Mouse (Mus musculus): ENCODE measurements around the gene Dohh.

Gene Dohh

GRCm38 (mm10) chr10:81358209-81358608 is 26.0 kb upstream of the Dohh start:
- DNase-seq = no peak

- peak; percentile 53 to 75 for DNase-seq
Measured at GRCm38 (mm10) chr10:81358841-81359240, 25.4 kb upstream of the Dohh start.

- DNase-seq = no peak
Measured at GRCm38 (mm10) chr10:81360721-81361120, 23.5 kb upstream of the Dohh start.

- no peak for DNase-seq
Measured at GRCm38 (mm10) chr10:81362336-81362949, 21.8 kb upstream of the Dohh start.

GRCm38 (mm10) chr10:81363436-81364346 is 20.5 kb upstream of the Dohh start:
- peak in 1 of 2 experiments; percentile 78 for DNase-seq

DNA sequence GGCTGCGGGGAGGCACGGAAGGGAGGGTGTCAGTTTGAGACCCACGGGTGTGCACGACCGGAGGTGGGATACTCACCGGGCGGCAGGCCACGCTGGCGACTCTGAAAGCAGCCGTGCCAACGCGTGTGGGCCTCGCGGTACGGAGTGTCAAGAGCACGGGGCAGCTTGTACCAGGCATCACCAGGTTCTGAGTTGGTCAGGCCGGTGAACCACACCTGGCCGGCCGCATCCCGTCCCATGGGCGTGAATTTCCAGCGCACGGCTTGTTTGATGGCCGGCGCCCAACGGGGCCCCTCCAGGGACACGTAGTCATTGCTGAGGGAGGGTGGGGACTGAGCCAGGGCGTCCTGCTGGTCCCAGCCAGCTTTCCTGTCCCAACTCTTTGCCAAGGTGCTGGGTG is 19.6 kb upstream of the Dohh start:
- peak in 1 of 2 experiments; percentile 37 for DNase-seq

- no peak for DNase-seq
Measured at GRCm38 (mm10) chr10:81365073-81365472, 19.2 kb upstream of the Dohh start.

- no peak for DNase-seq
Measured at GRCm38 (mm10) chr10:81365672-81366476, 18.4 kb upstream of the Dohh start, which contains the start of gene 4930404N11Rik. Gene 4930404N11Rik, minus strand, starts transcription at chr10:81365816.

DNA sequence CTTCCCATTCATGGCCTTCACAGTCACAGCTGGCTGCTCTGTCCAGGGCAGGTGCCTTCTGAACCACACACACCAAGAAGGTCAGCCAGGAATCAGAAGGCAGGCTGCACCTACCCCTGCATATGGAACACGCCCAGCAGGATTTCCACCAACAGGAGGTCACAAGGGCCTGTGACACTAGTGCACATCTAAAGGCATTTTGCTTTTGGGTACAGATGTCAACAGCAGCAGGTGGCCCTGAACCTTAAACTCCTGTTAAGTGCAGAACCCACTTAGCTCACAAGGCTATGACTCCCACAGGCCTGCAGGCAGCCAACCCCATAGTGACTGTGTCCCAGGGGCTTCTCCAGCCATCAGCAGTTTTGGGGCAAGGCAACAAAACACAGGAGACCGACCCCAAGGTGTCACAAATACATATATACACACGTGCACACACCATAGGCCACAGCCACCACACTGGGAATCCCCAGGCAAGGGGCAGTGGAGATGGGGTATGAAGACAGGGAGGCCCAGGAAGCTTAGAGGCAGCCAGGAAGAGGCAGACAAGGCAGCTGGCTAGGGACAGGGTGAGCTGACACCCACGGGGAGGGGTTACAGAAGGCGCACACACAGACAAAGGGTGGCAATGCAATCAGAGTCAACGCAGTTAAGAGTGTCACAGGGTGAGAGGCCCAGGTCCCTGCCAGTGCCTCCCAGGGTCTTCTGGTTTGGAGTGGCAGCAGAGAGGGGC is 17.6 kb upstream of the Dohh start:
- peak; percentile 46 to 49 for DNase-seq

DNA sequence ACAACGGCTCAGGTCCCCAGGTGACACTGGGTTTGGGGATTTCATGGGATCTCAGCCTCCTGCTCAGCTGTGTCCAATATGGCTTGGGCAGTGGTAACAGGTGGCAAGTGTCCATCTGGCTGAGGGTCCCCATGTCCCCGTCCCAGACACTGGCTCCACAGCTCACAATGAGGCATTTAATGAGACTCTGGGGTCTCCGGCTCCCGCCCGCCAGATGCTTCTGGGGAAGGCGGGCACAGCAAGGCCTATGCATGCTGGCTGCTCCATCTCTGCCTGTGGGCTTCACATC is 17.1 kb upstream of the Dohh start:
- no peak for DNase-seq

- DNase-seq = no peak
Measured at GRCm38 (mm10) chr10:81375322-81375721, 8.9 kb upstream of the Dohh start.

DNA sequence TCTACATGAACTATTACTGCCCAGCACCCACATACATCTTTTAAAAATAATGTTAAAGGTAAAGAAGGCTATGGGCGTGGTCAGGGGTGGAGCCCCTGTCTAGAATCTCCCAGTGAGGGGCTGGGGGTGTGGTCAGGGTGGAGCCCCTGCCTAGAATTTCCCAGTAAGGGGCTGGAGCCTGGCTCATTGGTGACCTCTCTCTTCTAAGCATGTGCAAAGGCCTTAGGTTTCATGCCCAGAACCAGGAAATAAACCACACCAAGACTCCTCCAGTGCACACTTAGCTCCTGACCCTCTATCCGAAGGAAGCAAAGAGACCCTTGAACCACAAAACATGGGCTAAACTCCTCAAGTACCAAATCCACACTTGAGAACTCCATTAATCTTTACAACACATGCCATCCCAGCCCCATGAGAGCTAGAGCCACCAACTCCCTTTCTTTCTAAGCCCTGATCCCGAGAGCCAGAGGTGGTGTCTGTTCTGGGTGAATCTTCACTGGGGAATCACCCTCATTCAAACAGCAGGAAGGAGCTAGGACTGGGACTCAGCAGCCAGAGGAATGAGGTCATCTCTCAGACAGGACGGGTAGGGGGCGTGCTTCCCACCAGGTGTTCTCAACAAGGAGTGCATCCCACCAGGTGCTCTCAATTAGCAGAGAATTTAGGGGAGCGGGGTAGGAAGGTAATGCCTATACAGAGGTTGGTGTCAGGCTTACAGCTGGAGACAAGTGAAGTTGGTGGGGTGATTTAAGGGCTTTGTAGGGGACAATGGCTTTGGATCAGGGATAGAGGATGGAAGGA is 7.5 kb upstream of the Dohh start:
- DNase-seq = no peak

DNA sequence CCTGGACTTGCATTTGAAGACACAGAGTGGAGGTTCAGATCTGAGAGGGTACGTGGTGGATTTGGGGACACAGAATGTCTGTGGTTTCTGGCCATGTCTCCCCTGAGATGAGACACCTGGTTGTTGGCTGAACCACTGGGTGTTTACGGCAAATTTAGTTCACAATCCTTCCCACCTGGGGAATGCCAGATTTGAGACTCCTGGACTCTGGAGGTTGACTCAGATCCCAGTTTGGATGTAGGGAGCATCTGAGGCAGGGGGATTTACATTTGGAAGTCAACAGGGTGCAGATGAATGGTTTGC is 6.9 kb upstream of the Dohh start:
- DNase-seq = no peak

DNA sequence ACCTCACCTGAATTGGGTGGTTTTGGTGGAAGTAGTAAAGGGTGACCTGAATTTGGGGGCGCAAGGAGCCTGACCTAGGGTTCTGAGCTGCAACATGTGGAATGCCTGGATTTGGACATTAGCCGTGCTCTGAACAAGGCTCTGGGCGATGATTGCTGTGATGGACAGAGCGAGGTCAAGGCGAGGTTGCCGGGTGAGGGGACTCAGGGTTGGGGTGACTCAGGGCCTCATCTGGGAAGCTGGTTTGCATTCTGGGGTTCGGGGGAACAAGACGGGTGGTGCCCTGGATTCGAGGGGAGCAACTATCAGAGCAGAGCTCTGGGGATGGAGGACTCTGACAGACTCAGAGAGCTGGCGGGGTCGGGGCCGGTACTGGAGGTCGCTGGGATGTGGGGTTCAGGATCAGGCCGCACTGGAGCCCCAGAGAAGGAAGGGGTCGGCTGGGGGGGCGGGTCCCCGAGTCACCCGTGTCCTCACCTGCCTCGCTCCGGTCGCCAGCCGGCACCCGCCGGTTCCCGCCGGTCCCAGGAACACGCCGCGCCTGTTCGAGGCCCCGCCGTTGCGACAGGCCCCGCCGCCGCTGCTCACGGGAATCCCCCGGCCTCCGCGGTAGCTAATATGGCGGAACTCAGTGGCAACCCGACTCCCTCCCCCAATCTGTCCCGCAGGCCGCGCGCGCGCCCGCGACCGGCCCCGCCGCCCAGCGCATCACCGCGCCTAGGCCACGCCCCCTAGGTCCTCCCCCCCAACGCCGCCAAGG is 6.3 kb upstream of the Dohh start, which contains the start of gene Fzr1:
TSS of gene Fzr1 (minus strand) at position 724 of the 760 bp plus-strand sequence.
- no peak for DNase-seq

- peak; percentile 100 for DNase-seq
Measured at GRCm38 (mm10) chr10:81378553-81379182, 5.6 kb upstream of the Dohh start.

DNA sequence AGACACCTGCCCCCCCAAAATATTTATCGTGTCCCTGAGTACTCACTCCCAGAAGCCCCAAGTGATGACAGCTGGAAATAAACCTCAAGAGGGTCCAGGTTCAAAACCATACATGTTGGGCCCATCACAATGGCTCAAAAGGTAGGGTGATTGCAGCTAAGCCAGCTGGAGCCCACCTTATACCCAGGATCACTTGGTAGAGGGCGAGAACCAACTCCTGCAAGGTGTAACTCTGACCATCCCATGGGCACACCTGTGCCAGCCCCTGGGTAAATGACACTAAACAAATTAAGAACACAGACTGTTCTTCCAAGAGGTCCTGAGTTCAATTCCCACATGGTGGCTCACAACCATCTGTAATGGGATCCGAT is 5.1 kb upstream of the Dohh start:
- DNase-seq = no peak

DNA sequence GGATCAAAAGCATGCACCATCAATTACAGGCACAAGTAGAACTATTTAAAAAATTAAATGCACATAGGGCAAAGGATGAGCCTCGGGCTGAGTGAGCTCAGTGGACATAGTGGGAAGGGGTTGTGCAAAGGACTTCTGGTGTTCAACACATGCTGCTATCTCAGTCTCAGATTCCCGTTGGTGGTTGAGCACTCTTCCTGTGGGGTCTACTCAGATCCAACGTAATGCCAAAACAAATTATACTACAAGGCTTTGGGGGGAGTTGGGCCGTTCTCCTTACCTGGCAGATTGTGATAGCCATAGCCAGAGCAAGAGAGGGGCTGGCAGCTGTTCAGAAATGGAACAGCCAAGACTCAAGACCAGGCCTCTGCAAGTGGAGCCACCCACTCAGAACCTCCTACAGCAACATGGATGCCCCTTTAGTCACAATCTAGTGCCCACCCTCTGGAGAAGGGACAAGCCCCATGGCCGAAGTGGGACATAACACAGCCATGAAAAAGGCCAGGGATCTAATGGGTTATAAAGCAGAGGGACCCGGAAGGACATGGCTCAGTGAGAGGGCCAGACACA is 4.3 kb upstream of the Dohh start:
- DNase-seq = no peak

- DNase-seq = no peak
Measured at GRCm38 (mm10) chr10:81382039-81382438, 2.2 kb upstream of the Dohh start.

DNA sequence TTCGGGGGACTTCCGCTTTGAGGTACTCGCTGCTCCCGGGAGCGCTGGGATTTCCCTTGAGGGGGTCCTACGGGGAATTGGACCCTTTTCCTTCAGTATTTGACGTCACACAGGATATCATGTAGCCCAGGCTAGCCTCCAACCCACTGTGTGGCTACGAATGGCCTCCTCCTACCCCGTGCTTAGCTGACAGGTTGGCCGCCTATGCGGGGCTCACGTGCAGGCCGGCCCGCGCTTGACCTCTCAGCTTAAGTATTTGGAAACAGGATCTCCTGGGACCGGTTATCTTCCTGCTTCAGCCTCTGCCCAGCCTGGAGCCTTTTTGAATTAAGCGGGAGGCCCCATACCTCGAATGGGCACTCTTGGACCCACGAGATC is 366 bp downstream of the Dohh start:
- no peak for DNase-seq

GRCm38 (mm10) chr10:81385603-81386306 is 1.5 kb downstream of the Dohh start:
- no peak for DNase-seq

Measured in kidney, postnatal 36 days (tissue).